Mouse (Mus musculus) heart, adult 2 months (tissue): ENCODE measurements at regions not wholly inside any gene's neighbourhood (a gene's known extent, or its start where the extent isn't known, plus 50 kb on each side); places are given as distances from the start of the nearest gene placed in this dataset.

Experiments
- DNase-seq, 2 experiments: peaks; one replicate each; pipeline ENCODE4 v3.0.0; 2021
- H3K27ac ChIP-seq: fragments of 200-600 bp; 2 replicates; pipeline ENCODE4 v1.8.1; 2022
- H3K27me3 ChIP-seq: fragments of 200-500 bp; 2 replicates; pipeline ENCODE4 v1.6.1; 2012; ENCODE audit warnings: mild to moderate bottlenecking, low read length, inconsistent platforms, mixed read lengths; ENCODE audit not compliant: control insufficient read depth, insufficient read depth
- H3K36me3 ChIP-seq: fragments of 200-500 bp; 2 replicates; pipeline ENCODE4 v1.6.1; 2012; ENCODE audit warnings: low read length, inconsistent platforms; ENCODE audit not compliant: control insufficient read depth, insufficient read depth
- H3K4me1 ChIP-seq: fragments of 200-500 bp; 2 replicates; pipeline ENCODE4 v1.6.1; 2011; ENCODE audit warnings: low read length; ENCODE audit not compliant: control insufficient read depth, insufficient read depth
- H3K4me3 ChIP-seq: fragments of 200-600 bp; 2 replicates; pipeline ENCODE4 v1.8.1; 2022
- H3K79me2 ChIP-seq: fragments of 200-500 bp; replicated peaks from 2 replicates; pipeline ENCODE4 v1.6.1; 2012; ENCODE audit warnings: mild to moderate bottlenecking, inconsistent platforms, low read length, moderate library complexity, mixed read lengths; ENCODE audit not compliant: control insufficient read depth, insufficient read depth
- H3K9ac ChIP-seq: fragments of 200-500 bp; 2 replicates; pipeline ENCODE4 v1.6.1; 2012; ENCODE audit warnings: low read depth, mild to moderate bottlenecking, control low read depth, inconsistent platforms, low read length, mixed read lengths
- CTCF ChIP-seq: fragments of 200-600 bp; IDR thresholded peaks from 2 replicates; pipeline ENCODE4 v1.8.1; 2022; ENCODE audit warnings: antibody characterized with exemption, mild to moderate bottlenecking, moderate library complexity
- EP300 ChIP-seq: fragments of 200-500 bp; IDR thresholded peaks from 2 replicates; pipeline ENCODE4 v1.6.1; 2011; ENCODE audit warnings: low read depth, low read length, control low read depth; ENCODE audit not compliant: insufficient read depth
- POLR2A ChIP-seq: fragments of 200-500 bp; IDR thresholded peaks from 2 replicates; pipeline ENCODE4 v1.6.1; 2011; ENCODE audit warnings: mild to moderate bottlenecking, low read depth, low read length, control low read depth; ENCODE audit not compliant: insufficient read depth
- WGBS: fragments of 180-500 bp; shearing (Covaris S2); methylation state at CpG from one replicate; pipeline ENCODE4 v1.1.7; 2018; 5-methylcytosine and 5-hydroxymethylcytosine counted together
- intact Hi-C: fragments of 180-260 bp; cut with DNase I; formaldehyde crosslinking; loops from one replicate; pipeline ENCODE4 v1.15.1; 2025

- Histone ChIP-seq H3K9ac (no peak overlapping the region), H3K27me3 (no peaks in the 10 kb centered on the region), H3K27ac (no peak overlapping the region), H3K79me2 (no peaks in the 10 kb centered on the region), H3K36me3 (no peaks in the 10 kb centered on the region), H3K4me1 (no peaks in the 10 kb centered on the region; the same call in 1 of the 2 replicates), H3K4me3 (no peak overlapping the region)
- intact Hi-C loops = no loop called here
- TF ChIP-seq CTCF (no peak), EP300 (no peak), POLR2A (no peak)
- 47% methylated on average over 3 of the region's 3 CpGs for WGBS
- no peak for DNase-seq
Observed at GRCm38 (mm10) chr11:111801033-111801432, 735.1 kb downstream of the Kcnj2 start.

- no peak overlapping the region for H3K4me3 ChIP-seq
- no peak overlapping the region for H3K27ac ChIP-seq
- 89% methylated on average over 18 of the region's 18 CpGs for WGBS
- H3K4me1 ChIP-seq = no peaks in the 10 kb centered on the region
- no peaks in the 10 kb centered on the region for H3K79me2 ChIP-seq
- H3K27me3 ChIP-seq = no peaks in the 10 kb centered on the region
- no peak for DNase-seq
- intact Hi-C loops = no loop called here
- H3K9ac ChIP-seq = no peak overlapping the region
- H3K36me3 ChIP-seq = no peaks in the 10 kb centered on the region
- no peak for TF ChIP-seq POLR2A
- no peak for TF ChIP-seq EP300
- no peak for TF ChIP-seq CTCF
Observed at GRCm38 (mm10) chr11:111816176-111816775, 750.3 kb downstream of the Kcnj2 start.

DNA sequence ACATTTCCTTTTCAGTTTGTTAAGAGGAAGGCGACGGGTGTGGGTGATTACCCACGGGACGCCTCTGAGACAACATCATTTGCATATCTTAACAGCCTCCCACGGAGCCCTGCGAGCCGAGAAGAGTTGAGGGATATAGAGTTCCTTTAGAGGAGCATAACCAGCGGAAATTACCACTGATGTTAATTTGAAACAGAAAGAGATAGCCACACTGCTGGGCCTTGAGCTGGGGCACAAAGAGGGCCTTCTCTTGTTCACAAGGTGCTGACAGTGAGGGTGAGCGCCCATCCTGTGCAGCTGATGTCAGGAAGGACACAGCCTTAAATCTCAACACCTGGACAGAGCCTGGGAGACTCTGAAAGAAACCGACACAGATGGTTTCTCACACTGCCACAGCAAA, 752.2 kb downstream of the Kcnj2 start:
- DNase-seq = peak; percentile 20 to 21
- no peak for TF ChIP-seq POLR2A
- no peak for TF ChIP-seq EP300
- no peak for TF ChIP-seq CTCF
- Histone ChIP-seq H3K27ac (no peak overlapping the region), H3K79me2 (no peaks in the 10 kb centered on the region), H3K4me3 (no peak overlapping the region), H3K9ac (no peak overlapping the region), H3K4me1 (no peaks in the 10 kb centered on the region), H3K36me3 (no peaks in the 10 kb centered on the region), H3K27me3 (no peaks in the 10 kb centered on the region)
- intact Hi-C loops = no loop called here
- WGBS = 9% methylated on average over 10 of the region's 10 CpGs

- Histone ChIP-seq H3K9ac (no peak overlapping the region), H3K27ac (no peak overlapping the region), H3K4me3 (no peak overlapping the region), H3K27me3 (no peaks in the 10 kb centered on the region), H3K36me3 (no peaks in the 10 kb centered on the region), H3K79me2 (no peaks in the 10 kb centered on the region), H3K4me1 (no peaks in the 10 kb centered on the region)
- intact Hi-C loops = no loop called here
- 61% methylated on average over 7 of the region's 7 CpGs for WGBS
- TF ChIP-seq POLR2A (no peak), EP300 (no peak), CTCF (no peak)
- DNase-seq = no peak
Observed at GRCm38 (mm10) chr11:111820356-111820755, 754.4 kb downstream of the Kcnj2 start.

DNA sequence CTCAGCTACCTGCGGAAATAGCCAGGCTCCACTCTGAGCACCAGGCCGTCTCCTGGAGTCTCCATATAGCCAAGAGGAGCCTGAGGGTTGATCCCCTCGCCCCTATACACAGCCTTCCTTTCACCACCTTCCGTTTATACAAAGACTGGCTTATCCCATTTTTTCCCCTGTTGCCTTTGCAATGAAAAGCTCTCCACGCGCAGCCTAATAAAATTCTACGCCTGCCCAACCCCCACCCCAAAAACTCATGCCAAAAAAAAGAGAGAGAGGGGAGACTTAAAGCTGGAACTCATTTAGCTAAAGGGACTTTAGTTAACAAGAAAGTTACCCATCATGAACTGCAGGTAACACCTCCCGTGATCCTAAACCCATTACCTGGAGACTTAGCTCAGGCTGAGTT, 762.5 kb downstream of the Kcnj2 start:
- TF ChIP-seq POLR2A = no peak
- WGBS = 70% methylated on average over 8 of the region's 8 CpGs
- H3K79me2 ChIP-seq = no peaks in the 10 kb centered on the region
- no peak overlapping the region for H3K4me3 ChIP-seq
- DNase-seq = no peak
- H3K27ac ChIP-seq = no peak overlapping the region
- intact Hi-C loops = no loop called here
- H3K36me3 ChIP-seq = no peaks in the 10 kb centered on the region
- no peak overlapping the region for H3K9ac ChIP-seq
- no peaks in the 10 kb centered on the region for H3K4me1 ChIP-seq
- H3K27me3 ChIP-seq = no peaks in the 10 kb centered on the region

DNA sequence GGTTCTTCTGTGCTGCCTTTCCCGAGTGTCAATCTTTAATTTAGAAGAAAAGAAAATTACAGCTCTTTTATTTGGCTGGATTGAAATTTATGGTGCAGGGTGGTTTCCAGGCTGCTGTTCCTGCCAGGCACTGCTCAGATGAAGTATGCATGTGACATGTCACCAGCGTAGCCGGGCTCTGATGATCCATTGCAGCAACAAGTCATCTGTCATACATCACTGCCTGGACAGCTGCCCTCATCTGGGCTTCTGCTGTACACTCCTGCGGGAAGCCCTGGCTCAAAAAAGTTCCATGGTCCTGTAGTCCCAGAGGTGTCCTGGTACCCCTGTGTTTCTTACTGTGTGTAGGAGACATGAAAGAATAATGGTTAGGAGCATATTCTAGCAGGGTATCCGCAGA, 773.0 kb downstream of the Kcnj2 start:
- TF ChIP-seq EP300 = no peak
- no peak for TF ChIP-seq POLR2A
- no peak for TF ChIP-seq CTCF
- Histone ChIP-seq H3K79me2 (no peaks in the 10 kb centered on the region), H3K4me3 (no peak overlapping the region), H3K9ac (no peak overlapping the region), H3K27ac (no peak overlapping the region), H3K36me3 (no peaks in the 10 kb centered on the region), H3K4me1 (no peaks in the 10 kb centered on the region), H3K27me3 (no peaks in the 10 kb centered on the region)
- WGBS = 34% methylated on average over 5 of the region's 5 CpGs
- intact Hi-C loops = no loop called here
- DNase-seq = peak; percentile 14 to 18
